Mouse (Mus musculus) layer of hippocampus, adult 8-10 months (tissue): ENCODE measurements around the gene Nrm. TPM values are rescaled to one million over a fixed set of nuclear protein-coding genes. Genes with fewer than 3 reads are reported as not detected.
A peak's percentile ranks its signal among the peaks of the same experiment; 100 is the strongest.

Experiments used
- DNase-seq, 2 experiments: peaks; one replicate each; pipeline ENCODE4 v3.0.0; 2022; ENCODE audit warnings: low spot score in 2 of 2
- total RNA-seq, 4 experiments: library from RNA; stranded (reverse); gene quantifications; 2 replicates each; pipeline ENCODE4 v1.2.4; 2022

The Nrm gene
- 1 to 10 TPM; 1.8 to 3.7 (median 1.9) TPM for total RNA-seq

DNA sequence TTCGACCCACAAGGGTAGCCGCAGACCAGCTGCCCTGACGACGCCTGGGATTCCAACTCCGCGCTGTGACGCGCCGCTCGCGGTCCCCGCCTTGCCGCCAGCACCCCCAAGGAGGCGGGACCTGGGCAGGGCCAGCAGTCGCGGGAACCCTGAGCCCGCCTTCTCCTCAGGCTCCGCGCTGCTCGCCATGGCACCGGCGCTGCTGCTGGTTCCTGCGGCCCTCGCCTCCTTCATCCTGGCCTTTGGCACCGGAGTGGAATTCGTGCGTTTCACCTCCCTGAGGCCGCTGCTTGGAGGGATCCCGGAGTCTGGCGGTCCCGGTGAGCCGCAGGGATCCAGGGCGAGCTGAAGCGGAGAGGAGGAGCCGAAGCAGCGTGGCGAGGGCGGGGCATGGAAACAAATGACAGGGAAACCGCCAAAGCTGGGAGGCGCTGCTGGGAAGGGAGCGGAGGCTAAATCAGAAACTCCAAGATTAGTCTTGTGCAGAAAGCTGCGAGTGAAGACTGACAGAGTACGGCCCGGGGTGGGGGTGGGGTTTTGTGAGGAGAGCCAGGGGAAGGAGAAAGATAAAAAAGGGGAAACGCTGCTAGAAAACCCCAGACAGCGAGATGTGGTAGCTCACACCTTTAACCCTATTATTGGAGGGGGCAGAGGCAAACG, at the start of gene Nrm:
Nrm (plus strand) TSS at position 121 of the 660 bp plus-strand sequence.
- peak; percentile 76 to 81 for DNase-seq

DNA sequence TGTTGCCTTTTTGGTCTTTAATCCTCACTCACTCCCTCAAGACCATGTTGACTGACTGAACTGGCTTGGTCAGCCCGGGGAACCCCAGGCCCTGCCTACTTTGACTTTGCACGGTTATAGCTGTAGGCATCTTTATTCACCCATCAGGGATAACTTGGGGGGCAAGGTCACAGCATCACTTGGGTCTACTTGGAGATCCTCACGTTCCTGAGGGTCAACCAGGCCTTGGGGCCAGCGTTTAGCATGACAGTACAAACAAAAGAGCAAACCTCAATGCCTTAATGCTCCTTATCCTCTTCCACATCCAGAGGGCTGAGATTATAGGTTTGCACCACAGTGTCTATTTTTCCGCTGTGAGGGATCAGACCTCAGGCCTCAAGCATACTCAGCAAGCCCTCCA, 48.8 kb upstream of the Nrm start:
- DNase-seq, result no peak

DNA sequence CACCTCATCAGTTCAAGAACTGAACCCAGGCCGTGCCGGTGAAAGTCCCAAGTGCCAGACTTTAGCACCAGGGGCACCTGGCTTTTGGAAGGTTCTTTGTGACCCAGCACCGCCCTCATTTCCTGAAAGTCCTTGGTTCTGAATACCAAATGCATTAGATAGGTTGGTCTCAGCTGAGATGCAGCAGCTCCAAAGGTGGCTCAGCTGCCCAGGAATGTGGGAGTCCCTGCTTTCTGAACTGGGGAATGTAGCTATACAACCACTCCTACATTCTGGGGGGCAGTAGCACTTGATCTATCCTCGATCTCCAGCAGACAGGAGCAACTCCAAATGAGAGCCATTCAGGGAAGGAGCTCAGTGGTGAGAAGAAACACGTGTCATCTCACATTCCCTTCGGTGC, 48.4 kb upstream of the Nrm start:
- DNase-seq, result no peak

- DNase-seq, result no peak
Measured at GRCm38 (mm10) chr17:35813245-35813647, 47.9 kb upstream of the Nrm start.

GRCm38 (mm10) chr17:35813653-35814052, 47.5 kb upstream of the Nrm start:
- DNase-seq, result no peak

- DNase-seq, result no peak
Measured at GRCm38 (mm10) chr17:35814678-35815077, 46.4 kb upstream of the Nrm start.

GRCm38 (mm10) chr17:35815836-35816235, 45.3 kb upstream of the Nrm start:
- no peak for DNase-seq

DNA sequence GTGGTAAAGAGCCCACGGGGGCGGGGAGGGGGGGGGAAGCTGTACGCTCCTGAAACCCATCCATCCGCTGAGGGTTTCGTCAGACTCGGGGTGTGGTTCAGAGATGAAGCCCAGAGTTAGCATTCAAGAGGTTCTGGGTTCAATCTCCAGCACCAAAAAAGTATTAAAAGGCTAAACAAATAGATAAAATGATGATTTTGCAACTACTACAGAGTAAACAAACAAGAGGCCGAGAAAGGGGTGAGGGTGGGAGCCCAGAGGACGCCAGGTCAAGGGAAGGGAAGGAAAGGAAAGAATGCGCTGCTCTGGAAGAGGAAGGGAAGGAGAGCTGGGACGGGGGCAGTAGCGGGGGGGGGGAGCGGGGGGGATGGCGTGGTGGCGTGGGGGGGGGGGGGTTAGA, 44.4 kb upstream of the Nrm start:
- DNase-seq, result no peak

- no peak for DNase-seq
Measured at GRCm38 (mm10) chr17:35817226-35817625, 43.9 kb upstream of the Nrm start.

DNA sequence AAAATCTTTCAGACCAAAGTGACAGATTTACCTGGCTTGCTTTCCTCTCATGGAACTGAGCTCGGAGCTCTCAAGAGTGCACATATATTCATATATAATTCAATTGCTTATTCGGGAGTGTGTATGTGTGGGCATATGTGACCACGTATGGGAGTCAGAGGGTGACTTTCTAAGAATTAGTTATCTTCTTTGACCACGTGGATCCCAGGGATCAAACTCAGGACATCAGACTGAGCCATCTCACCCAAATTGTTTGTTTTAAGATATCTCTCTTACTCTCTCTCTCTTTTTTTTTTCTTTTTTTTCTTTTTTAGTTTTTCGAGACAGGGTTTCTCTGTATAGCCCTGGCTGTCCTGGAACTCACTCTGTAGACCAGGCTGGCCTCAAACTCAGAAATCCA, 41.0 kb upstream of the Nrm start:
- no peak for DNase-seq

GRCm38 (mm10) chr17:35821439-35822430, 39.4 kb upstream of the Nrm start, which contains the start of gene Ier3:
Ier3 (plus strand) TSS chr17:35821684.
- no peak for DNase-seq

DNA sequence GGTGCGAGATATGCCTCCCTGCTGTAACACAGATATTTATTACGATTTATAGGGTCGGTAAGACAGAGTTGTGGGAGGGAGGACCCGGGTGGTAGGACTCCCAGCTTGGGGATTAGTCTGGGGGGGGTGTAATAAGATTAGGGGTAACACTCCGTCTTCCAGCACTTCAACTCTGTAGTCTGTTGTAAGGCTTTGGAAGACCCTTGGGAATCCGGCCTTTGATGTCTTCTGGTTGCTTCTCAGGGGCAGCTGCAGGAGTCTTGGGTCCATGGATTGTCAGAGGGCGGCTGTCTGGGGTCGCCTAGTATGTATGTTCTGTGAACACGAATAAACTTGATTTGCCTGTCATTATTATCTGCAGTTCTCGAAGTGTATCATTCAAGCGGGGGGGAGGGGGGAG, 38.6 kb upstream of the Nrm start:
- no peak for DNase-seq

DNA sequence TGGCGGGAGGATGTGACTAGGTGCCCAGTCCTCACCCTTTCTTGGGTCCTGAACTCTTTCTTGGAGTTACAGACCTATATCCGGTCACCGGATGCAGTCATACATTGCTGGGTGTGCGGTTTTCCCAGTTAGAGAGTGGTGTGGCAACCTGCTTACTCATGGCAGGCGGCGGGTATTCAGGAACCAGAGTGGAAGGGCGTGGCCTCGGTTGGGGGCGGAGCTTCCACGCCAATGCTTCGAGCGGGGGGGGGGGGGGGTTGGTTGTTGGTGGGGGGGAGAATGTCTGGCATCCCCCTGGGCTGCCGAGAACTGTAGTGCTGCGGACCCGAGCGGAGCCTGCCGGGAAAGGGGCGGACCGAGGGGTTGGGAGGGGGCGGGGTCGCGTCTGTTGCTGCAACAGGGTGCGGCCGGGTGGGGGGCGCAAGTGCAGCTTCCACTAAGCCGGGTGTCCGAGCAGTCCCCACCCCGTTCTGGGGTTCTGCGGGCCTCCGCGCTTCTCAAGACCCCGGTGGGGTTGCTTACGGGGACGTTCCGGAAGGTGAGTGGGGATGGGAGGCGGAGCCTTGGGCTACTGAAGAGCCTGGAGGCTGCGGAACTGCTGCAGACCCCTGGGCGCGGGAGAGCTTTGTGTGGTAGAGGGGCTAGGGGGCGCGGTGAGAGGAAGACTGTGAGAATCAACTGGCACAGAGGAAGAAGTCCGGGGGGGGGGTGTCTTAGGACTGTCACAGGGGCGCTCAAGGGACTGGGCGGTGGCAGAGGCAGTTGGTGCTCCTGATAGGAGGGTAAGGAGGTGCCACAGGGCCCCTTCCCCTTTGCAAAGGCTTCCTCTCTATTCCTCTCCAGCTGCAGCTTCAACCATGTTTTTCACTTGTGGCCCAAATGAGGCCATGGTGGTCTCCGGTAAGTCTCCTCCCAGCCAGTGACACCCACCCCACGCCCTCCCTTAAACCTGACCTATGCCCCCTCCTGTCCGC, 37.9 kb upstream of the Nrm start, which contains the start of gene Flot1:
Flot1 (plus strand) TSS at position 267 of the 974 bp plus-strand sequence.
- DNase-seq, result peak in 1 of 2 experiments; percentile 64

DNA sequence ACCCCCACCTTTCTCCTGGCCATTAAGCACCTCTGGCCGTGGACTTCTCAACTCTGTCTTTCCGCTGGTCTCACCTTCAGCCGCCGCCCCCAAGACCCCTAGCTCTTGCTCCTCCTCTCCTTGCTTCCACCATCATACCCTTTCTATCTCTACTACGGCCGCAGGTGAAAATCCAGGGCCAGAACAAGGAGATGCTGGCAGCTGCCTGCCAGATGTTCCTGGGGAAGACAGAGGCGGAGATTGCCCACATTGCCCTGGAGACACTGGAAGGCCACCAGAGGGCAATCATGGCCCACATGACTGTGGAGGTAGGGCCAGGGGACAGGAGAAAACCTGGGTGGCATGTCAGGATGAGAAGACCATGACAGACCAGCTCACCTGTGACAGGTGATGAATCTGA, 36.7 kb upstream of the Nrm start:
- no peak for DNase-seq

- DNase-seq, result no peak
Measured at GRCm38 (mm10) chr17:35825109-35825850, 35.8 kb upstream of the Nrm start.

- DNase-seq, result peak in 1 of 2 experiments; percentile 78
Measured at GRCm38 (mm10) chr17:35829737-35830136, 31.4 kb upstream of the Nrm start.

DNA sequence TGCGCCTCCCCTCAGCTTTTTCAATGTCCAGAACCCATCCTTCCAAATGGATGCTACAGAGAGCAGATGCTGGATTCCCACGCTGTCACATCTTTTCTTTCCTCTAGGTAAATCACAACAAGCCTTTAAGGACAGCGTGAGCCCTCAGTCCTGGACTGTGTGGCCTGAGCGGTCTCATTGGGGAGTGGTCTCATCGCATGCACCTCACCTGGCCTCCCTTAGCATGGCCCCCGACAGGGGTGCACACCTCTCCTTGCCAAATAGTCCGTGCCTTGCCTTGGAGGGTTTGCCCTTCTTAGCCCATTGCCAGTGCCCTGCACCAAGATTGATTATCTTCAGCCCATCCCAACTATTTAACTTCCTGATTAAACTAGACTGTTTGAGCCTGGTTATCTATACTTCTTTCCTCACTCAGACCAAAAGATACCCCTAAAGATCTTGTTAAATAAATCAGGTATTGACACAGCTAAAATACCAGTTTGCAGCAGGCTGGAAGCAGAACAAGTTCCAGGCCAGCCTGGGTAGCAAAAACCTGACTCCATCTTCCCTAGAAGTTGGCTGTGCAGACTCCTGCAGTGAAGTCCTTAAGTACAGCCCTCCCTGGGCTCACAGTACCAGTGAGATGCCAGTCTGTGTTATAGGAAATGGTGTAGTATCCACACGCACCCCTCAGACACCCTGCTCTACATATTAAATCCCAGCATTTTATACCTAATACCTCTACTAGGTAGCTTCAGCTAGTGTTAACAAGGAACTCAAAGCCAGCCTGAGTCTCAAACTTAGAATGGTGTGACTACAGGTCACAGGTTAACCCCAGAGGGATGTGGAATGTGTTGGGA, 28.5 kb upstream of the Nrm start:
- no peak for DNase-seq

DNA sequence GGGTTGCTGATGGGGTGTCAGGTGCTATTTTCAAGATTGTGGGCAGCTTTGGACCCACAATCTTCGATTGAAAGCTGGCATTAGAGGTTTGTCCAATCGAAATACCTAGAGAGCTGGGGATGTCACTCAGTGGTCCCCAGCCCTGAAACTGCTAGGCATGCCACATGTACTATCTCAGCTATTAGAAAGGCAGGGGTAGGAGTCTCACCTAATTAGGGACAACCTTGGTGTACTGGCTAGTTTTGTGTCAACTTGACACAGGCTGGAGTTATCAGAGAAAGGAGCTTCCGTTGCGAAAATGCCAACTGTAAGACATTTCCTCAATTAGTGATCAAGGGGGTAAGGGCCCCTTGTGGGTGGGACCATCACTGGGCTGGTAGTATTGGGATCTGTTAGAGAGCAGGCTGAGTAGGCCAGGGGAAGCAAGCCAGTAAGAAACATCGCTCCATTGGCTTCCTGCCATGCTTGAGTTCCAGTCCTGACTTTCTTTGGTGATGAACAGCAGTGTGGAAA, 27.8 kb upstream of the Nrm start:
- DNase-seq, result no peak

DNA sequence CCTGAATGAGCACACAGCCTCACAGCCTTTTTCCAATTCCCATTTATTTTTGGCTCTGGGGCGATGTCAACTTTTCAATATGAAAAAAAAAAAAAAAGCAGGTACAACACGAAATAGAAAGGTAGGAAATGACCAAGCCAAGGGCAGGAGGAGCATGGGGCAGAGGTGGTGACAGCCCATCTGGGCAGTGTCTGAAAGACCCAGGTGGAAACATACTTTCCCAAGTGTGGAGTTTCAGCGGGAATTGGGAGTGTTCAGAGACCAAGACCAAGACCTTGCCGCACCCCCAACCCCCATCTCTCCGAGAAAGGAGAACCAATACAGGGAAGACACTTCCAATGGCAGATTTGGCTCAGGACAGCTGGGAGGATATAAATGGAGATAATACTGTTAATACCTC, 27.2 kb upstream of the Nrm start:
- no peak for DNase-seq
